Mouse (Mus musculus): ENCODE measurements around the gene 6030452D12Rik. TPM values are rescaled to one million over a fixed set of nuclear protein-coding genes. Genes with fewer than 3 reads are reported as not detected.
A peak's percentile ranks its signal among the peaks of the same experiment; 100 is the strongest.

The 6030452D12Rik gene
- polyA plus RNA-seq, 1 experiment from 2014 or later = not detected

DNA sequence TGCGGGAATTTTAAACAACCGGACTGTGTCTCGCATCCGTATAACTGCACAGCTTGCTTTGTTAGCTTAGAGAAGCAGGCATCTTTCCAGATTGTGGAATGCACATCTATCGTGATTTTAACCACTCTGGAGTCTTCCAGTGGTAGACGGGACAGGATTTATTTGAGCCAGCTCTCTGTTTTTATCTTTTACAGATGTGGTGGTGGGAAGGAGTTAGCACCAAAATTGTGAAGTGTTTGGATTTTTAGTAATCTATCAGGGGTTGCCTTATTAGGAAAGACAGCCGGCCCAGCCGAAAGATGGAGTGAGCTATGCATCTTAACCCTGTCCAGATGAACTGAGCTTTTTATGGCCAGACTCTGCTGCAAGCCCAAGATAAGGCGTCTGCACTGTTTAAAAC lies 21.5 kb downstream of the 6030452D12Rik start:
- 26% methylated on average over 9 of the region's 9 CpGs for WGBS
- H3K36me3 ChIP-seq = no peaks in the 10 kb centered on the region
- no peak overlapping the region for H3K4me3 ChIP-seq (replicated peaks)
- no peak overlapping the region for H3K9ac ChIP-seq
- H3K4me1 ChIP-seq = peaks cover 5% of the 10 kb centered on the region
- no peaks in the 10 kb centered on the region for H3K27me3 ChIP-seq (replicated peaks)
- peak overlapping the region; percentile 66 for H3K27ac ChIP-seq
- H3K4me2 ChIP-seq = no peak overlapping the region
- no peaks in the 10 kb centered on the region for H3K9me3 ChIP-seq
- peak; percentile 52; the same call in 1 of the 2 replicates for ATAC-seq (ENCODE audit: insufficient read depth, low FRiP score, low read depth)

DNA sequence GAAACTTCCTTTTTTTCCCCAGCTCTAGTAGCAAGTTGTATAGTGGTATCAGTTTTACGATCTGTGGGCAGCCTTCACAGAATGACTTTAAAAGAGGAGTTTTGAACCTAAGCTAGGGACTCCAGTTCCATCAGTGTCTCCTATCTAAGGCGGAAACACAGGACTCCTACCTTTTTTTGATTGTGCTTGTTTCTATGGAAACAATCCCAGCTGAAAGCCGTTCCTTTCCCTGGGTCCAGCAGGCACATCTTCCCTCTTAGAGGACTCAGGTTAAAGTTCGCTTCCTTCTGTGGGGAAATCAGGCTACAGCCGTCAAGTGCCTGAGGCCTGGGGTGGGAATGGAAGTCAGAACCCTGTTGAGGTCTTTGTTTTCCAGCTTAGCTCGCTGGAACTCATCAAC lies 26.4 kb downstream of the 6030452D12Rik start:
- Histone ChIP-seq H3K27me3 (replicated peaks) (no peaks in the 10 kb centered on the region), H3K4me1 (no peaks in the 10 kb centered on the region; the same call in 1 of the 2 replicates), H3K4me2 (no peak overlapping the region), H3K9me3 (no peaks in the 10 kb centered on the region), H3K36me3 (peaks cover 4% of the 10 kb centered on the region; the same call in 1 of the 2 replicates), H3K4me3 (replicated peaks) (no peak overlapping the region), H3K9ac (no peak overlapping the region), H3K27ac (no peak overlapping the region)
- no peak for ATAC-seq (ENCODE audit: insufficient read depth, low FRiP score, low read depth)
- 69% methylated on average over 6 of the region's 6 CpGs for WGBS

GRCm38 (mm10) chr8:106527241-106528036 lies 27.1 kb downstream of the 6030452D12Rik start:
- no peaks in the 10 kb centered on the region; the same call in 1 of the 2 replicates for H3K4me1 ChIP-seq
- ATAC-seq (ENCODE audit: insufficient read depth, low FRiP score, low read depth) = no peak
- WGBS = 88% methylated on average over 9 of the region's 9 CpGs

GRCm38 (mm10) chr8:106528596-106529249 lies 28.4 kb downstream of the 6030452D12Rik start:
- WGBS = 84% methylated on average over 9 of the region's 9 CpGs
- H3K4me3 ChIP-seq (replicated peaks) = no peak overlapping the region
- ATAC-seq (ENCODE audit: insufficient read depth, low FRiP score, low read depth) = no peak
- no peak overlapping the region for H3K27ac ChIP-seq
- H3K9ac ChIP-seq = no peak overlapping the region
- H3K4me1 ChIP-seq = no peaks in the 10 kb centered on the region
- H3K27me3 ChIP-seq (replicated peaks) = no peaks in the 10 kb centered on the region
- H3K4me2 ChIP-seq = no peak overlapping the region
- peaks cover 4% of the 10 kb centered on the region; the same call in 1 of the 2 replicates for H3K36me3 ChIP-seq
- H3K9me3 ChIP-seq = no peaks in the 10 kb centered on the region

More at GRCm38 (mm10) chr8:106527241-106528036, 27.1 kb downstream of the 6030452D12Rik start:
- no peak overlapping the region for H3K4me2 ChIP-seq
- H3K4me3 ChIP-seq (replicated peaks) = no peak overlapping the region
- no peaks in the 10 kb centered on the region for H3K9me3 ChIP-seq
- no peak overlapping the region for H3K27ac ChIP-seq
- no peaks in the 10 kb centered on the region for H3K27me3 ChIP-seq (replicated peaks)
- no peak overlapping the region for H3K9ac ChIP-seq
- H3K36me3 ChIP-seq = peaks cover 4% of the 10 kb centered on the region; the same call in 1 of the 2 replicates

GRCm38 (mm10) chr8:106529885-106530482 lies 29.7 kb downstream of the 6030452D12Rik start:
- H3K4me1 ChIP-seq = no peaks in the 10 kb centered on the region
- peaks cover 4% of the 10 kb centered on the region; the same call in 1 of the 2 replicates for H3K36me3 ChIP-seq
- no peak for ATAC-seq (ENCODE audit: insufficient read depth, low FRiP score, low read depth)
- no peak overlapping the region for H3K27ac ChIP-seq
- 91% methylated on average over 10 of the region's 10 CpGs for WGBS
- no peak overlapping the region for H3K4me2 ChIP-seq
- no peaks in the 10 kb centered on the region for H3K27me3 ChIP-seq (replicated peaks)
- H3K4me3 ChIP-seq (replicated peaks) = no peak overlapping the region
- no peaks in the 10 kb centered on the region for H3K9me3 ChIP-seq
- no peak overlapping the region for H3K9ac ChIP-seq

- WGBS = 77% methylated on average over 4 of the region's 4 CpGs
- Histone ChIP-seq H3K4me3 (replicated peaks) (no peak overlapping the region), H3K27me3 (replicated peaks) (no peaks in the 10 kb centered on the region), H3K36me3 (peaks cover 4% of the 10 kb centered on the region; the same call in 1 of the 2 replicates), H3K9ac (no peak overlapping the region), H3K4me1 (no peaks in the 10 kb centered on the region), H3K27ac (no peak overlapping the region), H3K9me3 (no peaks in the 10 kb centered on the region), H3K4me2 (no peak overlapping the region)
- no peak for ATAC-seq (ENCODE audit: insufficient read depth, low FRiP score, low read depth)
Measured at GRCm38 (mm10) chr8:106530566-106530965, 30.2 kb downstream of the 6030452D12Rik start.

GRCm38 (mm10) chr8:106533709-106534108 lies 33.4 kb downstream of the 6030452D12Rik start:
- Histone ChIP-seq H3K4me1 (no peaks in the 10 kb centered on the region), H3K4me3 (replicated peaks) (no peak overlapping the region), H3K9ac (no peak overlapping the region), H3K36me3 (no peaks in the 10 kb centered on the region), H3K27ac (no peak overlapping the region), H3K27me3 (replicated peaks) (no peaks in the 10 kb centered on the region), H3K4me2 (no peak overlapping the region), H3K9me3 (no peaks in the 10 kb centered on the region)
- ATAC-seq (ENCODE audit: insufficient read depth, low FRiP score, low read depth) = no peak
- WGBS = 79% methylated on average over 7 of the region's 7 CpGs

DNA sequence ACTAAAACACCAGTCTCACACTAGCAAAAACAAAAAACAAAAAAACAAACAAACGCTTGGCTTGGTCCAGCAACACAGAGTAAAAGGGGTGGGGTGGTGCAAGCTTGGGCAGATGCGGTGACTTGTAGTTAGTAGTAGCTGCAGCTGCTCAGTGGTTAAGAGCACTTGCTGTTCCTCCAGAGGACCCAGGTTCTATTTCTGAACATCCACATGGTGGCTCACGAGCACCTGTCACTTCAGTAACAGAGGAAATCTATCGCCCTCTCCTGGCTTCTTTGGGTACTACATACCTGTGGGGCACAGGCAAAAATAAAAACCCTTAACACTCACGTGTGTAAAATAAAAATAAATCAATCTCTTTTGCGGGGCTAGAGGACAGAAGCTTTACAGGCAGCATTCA lies 34.1 kb downstream of the 6030452D12Rik start:
- ATAC-seq (ENCODE audit: insufficient read depth, low FRiP score, low read depth) = no peak
- Histone ChIP-seq H3K9ac (no peak overlapping the region), H3K36me3 (no peaks in the 10 kb centered on the region), H3K4me1 (no peaks in the 10 kb centered on the region), H3K4me3 (replicated peaks) (no peak overlapping the region), H3K27ac (no peak overlapping the region), H3K4me2 (no peak overlapping the region), H3K9me3 (no peaks in the 10 kb centered on the region), H3K27me3 (replicated peaks) (no peaks in the 10 kb centered on the region)
- WGBS = 41% methylated on average over 6 of the region's 6 CpGs

- 72% methylated on average over 4 of the region's 4 CpGs for WGBS
- H3K27ac ChIP-seq = no peak overlapping the region
- H3K27me3 ChIP-seq (replicated peaks) = no peaks in the 10 kb centered on the region
- no peak for ATAC-seq (ENCODE audit: insufficient read depth, low FRiP score, low read depth)
- H3K4me2 ChIP-seq = no peak overlapping the region
- H3K4me3 ChIP-seq (replicated peaks) = no peak overlapping the region
- H3K4me1 ChIP-seq = no peaks in the 10 kb centered on the region
- no peaks in the 10 kb centered on the region for H3K9me3 ChIP-seq
- no peak overlapping the region for H3K9ac ChIP-seq
- H3K36me3 ChIP-seq = no peaks in the 10 kb centered on the region
Measured at GRCm38 (mm10) chr8:106535448-106535847, 35.1 kb downstream of the 6030452D12Rik start.

DNA sequence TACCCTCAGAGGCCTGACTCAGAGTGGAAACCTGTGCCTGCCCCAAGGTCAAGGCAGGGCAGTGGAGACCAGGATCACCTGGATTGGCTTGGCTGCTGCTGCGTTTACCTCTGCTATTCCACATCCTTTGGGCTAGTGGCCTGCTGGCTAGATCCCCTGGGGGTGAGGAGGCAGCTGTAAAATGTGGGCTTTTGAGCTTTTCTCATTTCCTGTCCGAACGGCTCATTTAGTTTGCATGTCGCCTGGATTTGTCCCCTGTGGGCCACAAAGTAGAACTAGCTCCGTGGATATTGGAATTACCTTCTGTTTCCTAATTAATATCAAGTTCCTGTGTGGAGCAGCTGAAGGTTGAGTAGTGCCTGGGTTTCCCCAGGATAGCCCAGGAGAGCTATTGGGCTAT lies 38.9 kb downstream of the 6030452D12Rik start:
- H3K4me1 ChIP-seq = no peaks in the 10 kb centered on the region
- H3K9me3 ChIP-seq = no peaks in the 10 kb centered on the region
- H3K27me3 ChIP-seq (replicated peaks) = no peaks in the 10 kb centered on the region
- WGBS = 69% methylated on average over 5 of the region's 5 CpGs
- no peak for ATAC-seq (ENCODE audit: insufficient read depth, low FRiP score, low read depth)
- no peak overlapping the region for H3K9ac ChIP-seq
- no peak overlapping the region for H3K4me3 ChIP-seq (replicated peaks)
- H3K27ac ChIP-seq = no peak overlapping the region
- no peak overlapping the region for H3K4me2 ChIP-seq
- H3K36me3 ChIP-seq = no peaks in the 10 kb centered on the region

DNA sequence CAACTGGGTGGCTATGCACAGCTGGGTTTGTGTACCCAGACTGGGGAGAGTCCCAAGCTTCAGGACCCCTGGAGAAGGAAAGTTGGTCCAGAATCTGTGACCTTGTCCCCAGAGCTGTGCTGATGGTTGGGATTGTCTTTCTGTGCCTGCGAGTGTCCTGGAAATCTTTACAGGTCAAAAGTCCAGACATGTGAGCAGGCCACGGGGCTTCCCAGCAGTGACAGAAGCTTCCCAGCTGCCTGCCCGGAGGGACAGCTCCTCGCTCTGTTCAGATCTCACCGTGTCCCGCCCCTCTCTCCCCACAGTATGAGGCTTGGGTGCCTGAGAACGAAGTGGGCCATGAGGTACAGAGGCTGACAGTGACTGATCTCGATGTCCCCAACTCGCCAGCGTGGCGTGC lies 40.7 kb downstream of the 6030452D12Rik start:
- no peaks in the 10 kb centered on the region for H3K27me3 ChIP-seq (replicated peaks)
- H3K36me3 ChIP-seq = no peaks in the 10 kb centered on the region
- no peak for ATAC-seq (ENCODE audit: insufficient read depth, low FRiP score, low read depth)
- no peak overlapping the region for H3K9ac ChIP-seq
- WGBS = 78% methylated on average over 11 of the region's 11 CpGs
- no peak overlapping the region for H3K4me2 ChIP-seq
- H3K4me1 ChIP-seq = no peaks in the 10 kb centered on the region
- H3K4me3 ChIP-seq (replicated peaks) = no peak overlapping the region
- H3K9me3 ChIP-seq = no peaks in the 10 kb centered on the region
- no peak overlapping the region for H3K27ac ChIP-seq

DNA sequence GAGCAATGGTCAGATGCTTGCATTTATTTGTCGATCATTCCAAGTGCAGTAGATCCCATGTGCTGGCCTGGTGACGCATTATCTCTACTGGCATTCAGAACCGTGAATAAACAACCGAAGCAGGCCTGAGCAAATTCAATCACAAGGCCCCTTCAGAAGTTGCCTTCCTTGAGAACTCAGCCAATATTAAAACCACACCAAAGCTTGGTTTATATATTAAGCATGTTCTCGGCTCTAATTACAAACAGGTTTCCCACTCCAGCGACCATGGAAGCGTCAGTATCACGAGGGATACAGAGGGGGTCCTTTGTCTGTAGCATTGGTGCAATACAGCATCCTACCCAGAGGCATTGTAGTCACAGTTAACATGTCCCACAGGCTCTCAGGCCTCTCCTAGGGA lies 42.7 kb downstream of the 6030452D12Rik start:
- Histone ChIP-seq H3K9ac (no peak overlapping the region), H3K9me3 (no peaks in the 10 kb centered on the region), H3K27ac (no peak overlapping the region), H3K4me1 (no peaks in the 10 kb centered on the region), H3K4me3 (replicated peaks) (no peak overlapping the region), H3K36me3 (no peaks in the 10 kb centered on the region), H3K4me2 (no peak overlapping the region), H3K27me3 (replicated peaks) (no peaks in the 10 kb centered on the region)
- WGBS = 81% methylated on average over 8 of the region's 8 CpGs
- no peak for ATAC-seq (ENCODE audit: insufficient read depth, low FRiP score, low read depth)

Data from stomach, embryonic 15.5 days (tissue).